Mouse (Mus musculus) heart, adult 2 months (tissue): ENCODE results near the gene Rgl1. TPM values are rescaled to one million over a fixed set of nuclear protein-coding genes. Genes with fewer than 3 reads are reported as not detected.

Experiments used
- DNase-seq, 2 experiments: peaks; one replicate each; pipeline ENCODE4 v3.0.0; 2021
- H3K27ac ChIP-seq: fragments of 200-600 bp; 2 replicates; pipeline ENCODE4 v1.8.1; 2022
- H3K27me3 ChIP-seq: fragments of 200-500 bp; 2 replicates; pipeline ENCODE4 v1.6.1; 2012; ENCODE audit warnings: mild to moderate bottlenecking, low read length, inconsistent platforms, mixed read lengths; ENCODE audit not compliant: control insufficient read depth, insufficient read depth
- H3K36me3 ChIP-seq: fragments of 200-500 bp; 2 replicates; pipeline ENCODE4 v1.6.1; 2012; ENCODE audit warnings: low read length, inconsistent platforms; ENCODE audit not compliant: control insufficient read depth, insufficient read depth
- H3K4me1 ChIP-seq: fragments of 200-500 bp; 2 replicates; pipeline ENCODE4 v1.6.1; 2011; ENCODE audit warnings: low read length; ENCODE audit not compliant: control insufficient read depth, insufficient read depth
- H3K4me3 ChIP-seq: fragments of 200-600 bp; 2 replicates; pipeline ENCODE4 v1.8.1; 2022
- H3K79me2 ChIP-seq: fragments of 200-500 bp; replicated peaks from 2 replicates; pipeline ENCODE4 v1.6.1; 2012; ENCODE audit warnings: mild to moderate bottlenecking, inconsistent platforms, low read length, moderate library complexity, mixed read lengths; ENCODE audit not compliant: control insufficient read depth, insufficient read depth
- H3K9ac ChIP-seq: fragments of 200-500 bp; 2 replicates; pipeline ENCODE4 v1.6.1; 2012; ENCODE audit warnings: low read depth, mild to moderate bottlenecking, control low read depth, inconsistent platforms, low read length, mixed read lengths
- CTCF ChIP-seq: fragments of 200-600 bp; IDR thresholded peaks from 2 replicates; pipeline ENCODE4 v1.8.1; 2022; ENCODE audit warnings: antibody characterized with exemption, mild to moderate bottlenecking, moderate library complexity
- EP300 ChIP-seq: fragments of 200-500 bp; IDR thresholded peaks from 2 replicates; pipeline ENCODE4 v1.6.1; 2011; ENCODE audit warnings: low read depth, low read length, control low read depth; ENCODE audit not compliant: insufficient read depth
- POLR2A ChIP-seq: fragments of 200-500 bp; IDR thresholded peaks from 2 replicates; pipeline ENCODE4 v1.6.1; 2011; ENCODE audit warnings: mild to moderate bottlenecking, low read depth, low read length, control low read depth; ENCODE audit not compliant: insufficient read depth
- WGBS: fragments of 180-500 bp; shearing (Covaris S2); methylation state at CpG from one replicate; pipeline ENCODE4 v1.1.7; 2018; 5-methylcytosine and 5-hydroxymethylcytosine counted together
- intact Hi-C: fragments of 180-260 bp; cut with DNase I; formaldehyde crosslinking; loops from one replicate; pipeline ENCODE4 v1.15.1; 2025
- polyA plus RNA-seq: library from polyadenylated mRNA; depleted of rRNA; stranded (reverse); fragments of >200 nt; gene quantifications from 2 replicates; pipeline ENCODE4 v1.2.3, GENCODE M21; 2012
- total RNA-seq, 2 experiments: library from RNA; stranded (reverse); gene quantifications; 2 replicates each; pipeline ENCODE4 v1.2.3; 2021

Rgl1 gene
- total and polyA plus RNA-seq, 3 experiments, result 14.9 to 33.2 (median 28.4) TPM

GRCm38 (mm10) chr1:152609006-152609405 lies 157.1 kb downstream of the Rgl1 start:
- Histone ChIP-seq H3K79me2 (peaks cover 2% of the 10 kb centered on the region), H3K27ac (peak overlapping the region; percentile 48; the same call in 1 of the 2 replicates), H3K9ac (no peak overlapping the region), H3K4me1 (peaks cover 54% of the 10 kb centered on the region), H3K27me3 (no peaks in the 10 kb centered on the region), H3K36me3 (peaks cover 47% of the 10 kb centered on the region), H3K4me3 (no peak overlapping the region)
- intact Hi-C loops, result no loop called here
- TF ChIP-seq POLR2A (no peak), CTCF (no peak), EP300 (no peak)
- DNase-seq, result no peak
- WGBS, result 31% methylated on average over 7 of the region's 7 CpGs

DNA sequence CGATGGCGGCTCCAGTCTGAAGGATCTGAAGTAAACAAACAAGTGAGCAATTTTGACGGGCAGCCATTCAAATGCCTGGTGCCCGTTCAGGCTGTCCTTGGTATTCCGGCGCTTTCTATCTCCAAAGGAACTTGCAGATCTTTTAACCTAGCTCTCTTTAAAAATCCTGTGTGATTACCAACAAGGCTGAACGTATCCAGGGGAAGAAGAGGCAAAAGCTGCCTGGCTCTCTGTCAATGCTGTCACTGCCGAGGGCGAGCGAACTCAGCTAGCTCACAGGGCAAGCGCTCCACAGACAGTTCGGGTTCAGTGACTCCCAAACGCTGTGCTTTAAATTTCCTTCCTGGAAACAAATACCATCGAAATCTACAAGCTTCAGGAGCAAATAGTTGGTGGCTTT lies 158.4 kb downstream of the Rgl1 start:
- intact Hi-C loops, result loop anchor here (2.0 kb wide), 1 partner anchor 15 kb away; no protein-coding TSS in a partner anchor
- H3K4me3 ChIP-seq, result peak overlapping the region; percentile 6; the same call in 1 of the 2 replicates
- no peak for TF ChIP-seq POLR2A
- TF ChIP-seq EP300, result no peak
- no peak for TF ChIP-seq CTCF

GRCm38 (mm10) chr1:152606727-152607126 lies 159.4 kb downstream of the Rgl1 start:
- no peak for TF ChIP-seq EP300
- TF ChIP-seq CTCF, result no peak
- TF ChIP-seq POLR2A, result no peak
- intact Hi-C loops, result loop anchor here (2.0 kb wide), 1 partner anchor 16 kb away; no protein-coding TSS in a partner anchor
- peaks cover 4% of the 10 kb centered on the region for H3K79me2 ChIP-seq
- no peak overlapping the region for H3K4me3 ChIP-seq
- H3K27ac ChIP-seq, result peak overlapping the region; percentile 45
- no peaks in the 10 kb centered on the region for H3K27me3 ChIP-seq
- WGBS, result 80% methylated on average over 11 of the region's 11 CpGs
- DNase-seq, result no peak
- H3K4me1 ChIP-seq, result peaks cover 47% of the 10 kb centered on the region
- H3K9ac ChIP-seq, result 0 out of 2 replicates have a peak overlapping the region, but pooled peaks have one; percentile 6
- H3K36me3 ChIP-seq, result peaks cover 44% of the 10 kb centered on the region

More for the DNA sequence above, 158.4 kb downstream of the Rgl1 start:
- Histone ChIP-seq H3K27me3 (no peaks in the 10 kb centered on the region), H3K9ac (no peak overlapping the region; the same call in 1 of the 2 replicates), H3K79me2 (peaks cover 2% of the 10 kb centered on the region), H3K4me1 (peaks cover 54% of the 10 kb centered on the region), H3K27ac (peak overlapping the region; percentile 45), H3K36me3 (peaks cover 48% of the 10 kb centered on the region)
- peak in 1 of 2 experiments; percentile 57 for DNase-seq
- WGBS, result 29% methylated on average over 14 of the region's 14 CpGs

DNA sequence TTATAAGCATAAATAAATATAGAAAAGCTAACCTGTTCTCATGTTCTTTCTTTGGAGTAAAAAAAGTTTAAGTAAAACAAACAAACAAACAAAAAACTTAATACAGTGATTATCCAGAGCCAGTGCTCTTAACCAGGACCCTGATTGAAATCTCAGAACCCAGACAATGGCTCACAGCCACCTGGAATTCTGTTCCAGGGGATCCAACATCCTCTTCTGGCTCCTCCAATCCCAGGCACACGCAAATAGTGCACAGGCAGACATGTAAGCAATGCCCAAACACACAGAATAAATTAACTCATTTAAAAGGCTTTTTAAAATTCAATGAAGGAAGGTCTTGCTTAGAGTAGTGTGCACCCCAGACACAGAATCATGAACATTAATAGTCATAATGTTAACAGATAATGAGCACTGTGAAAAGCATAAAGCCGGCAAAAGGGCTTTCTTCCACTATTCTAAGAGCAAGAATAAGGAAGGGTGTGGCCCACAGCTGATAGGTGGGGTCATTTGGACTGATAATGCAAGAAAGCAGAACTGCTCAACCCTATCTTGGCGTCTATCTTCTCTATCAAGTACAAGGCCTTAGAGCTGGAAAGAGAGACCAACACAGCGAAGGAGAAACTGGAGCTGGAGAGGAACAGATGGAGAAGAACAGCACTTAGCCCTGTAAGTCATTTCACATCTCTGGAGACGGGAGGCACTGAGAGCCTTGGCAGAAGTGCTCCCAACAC lies 160.1 kb downstream of the Rgl1 start:
- Histone ChIP-seq H3K36me3 (peaks cover 41% of the 10 kb centered on the region), H3K79me2 (peaks cover 6% of the 10 kb centered on the region), H3K27me3 (no peaks in the 10 kb centered on the region), H3K4me3 (no peak overlapping the region), H3K4me1 (peaks cover 48% of the 10 kb centered on the region), H3K27ac (peak overlapping the region; percentile 45), H3K9ac (no peak overlapping the region)
- peak in 1 of 2 experiments; percentile 53 for DNase-seq
- TF ChIP-seq EP300, result 0 out of 2 replicates have a peak, but pooled peaks have one; percentile 22
- no peak for TF ChIP-seq CTCF
- intact Hi-C loops, result loop anchor here (2.0 kb wide), 1 partner anchor 17 kb away; no protein-coding TSS in a partner anchor
- WGBS, result 39% methylated on average over 5 of the region's 5 CpGs

DNA sequence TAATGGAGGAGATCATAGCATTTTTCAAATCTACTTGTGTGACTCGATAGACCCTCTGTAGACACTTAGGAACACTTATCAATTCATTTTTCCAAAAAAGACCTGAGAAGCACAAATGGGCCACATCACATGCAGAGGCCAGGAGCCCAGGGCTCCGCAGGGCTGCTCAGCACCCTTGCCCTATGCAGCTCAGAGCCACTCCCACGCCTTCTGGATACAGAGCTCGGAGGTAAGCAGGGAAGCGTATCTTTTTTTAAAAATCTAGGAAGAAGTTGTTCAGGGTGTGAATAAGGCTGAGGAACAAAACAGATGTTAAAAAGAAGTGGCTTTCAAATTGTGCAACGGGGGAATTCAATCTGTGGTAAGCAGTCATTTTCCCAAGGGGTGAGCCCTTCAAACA lies 162.0 kb downstream of the Rgl1 start:
- intact Hi-C loops, result no loop called here
- H3K36me3 ChIP-seq, result peaks cover 43% of the 10 kb centered on the region
- H3K79me2 ChIP-seq, result peaks cover 9% of the 10 kb centered on the region
- TF ChIP-seq EP300, result no peak
- TF ChIP-seq POLR2A, result no peak
- no peak for TF ChIP-seq CTCF
- 53% methylated on average over 6 of the region's 6 CpGs for WGBS
- no peaks in the 10 kb centered on the region for H3K27me3 ChIP-seq
- peak overlapping the region; percentile 47 for H3K27ac ChIP-seq
- H3K9ac ChIP-seq, result no peak overlapping the region
- no peak for DNase-seq
- no peak overlapping the region for H3K4me3 ChIP-seq
- peaks cover 48% of the 10 kb centered on the region for H3K4me1 ChIP-seq

GRCm38 (mm10) chr1:152603628-152604027 lies 162.5 kb downstream of the Rgl1 start:
- H3K79me2 ChIP-seq, result peaks cover 9% of the 10 kb centered on the region
- H3K4me1 ChIP-seq, result peaks cover 50% of the 10 kb centered on the region
- peaks cover 47% of the 10 kb centered on the region for H3K36me3 ChIP-seq
- no peak overlapping the region for H3K4me3 ChIP-seq
- DNase-seq, result no peak
- intact Hi-C loops, result no loop called here
- no peak overlapping the region for H3K9ac ChIP-seq
- TF ChIP-seq CTCF (no peak), POLR2A (no peak), EP300 (no peak)
- peak overlapping the region; percentile 47 for H3K27ac ChIP-seq
- 60% methylated on average over 9 of the region's 9 CpGs for WGBS
- H3K27me3 ChIP-seq, result no peaks in the 10 kb centered on the region
